In genomic region chr8:56063081-56063480, GRCm38 (mm10) we compare ENCODE assay signal across 8 mouse cellular contexts.
DNase-seq lines count a peak whose midpoint lies in the region; ATAC-seq and TF ChIP-seq lines count a peak whose summit lies in the region.

No protein-coding gene starts in this region.

- no peak; the same call in 1 of the 2 replicates for ATAC-seq in frontal cortex, adult (ENCODE audit: low TSS enrichment)
- ATAC-seq in granulocyte monocyte progenitor cell, adult 5-6 weeks (replicated peaks; ENCODE audit: poor library complexity, severe bottlenecking) = peak; percentile 79

- no peak overlapping the region for H3K4me3 ChIP-seq in left cerebral cortex, adult 2 months

- DNase-seq in frontal cortex, postnatal 36 days (ENCODE audit: low spot score in 2 of 2) = peak; percentile 30 to 43
- DNase-seq in 3T3-L1 (ENCODE audit: low read depth, low spot score) = peak; percentile 60
- peak; percentile 66 for DNase-seq in adrenal gland, postnatal 10 days
- DNase-seq in left cerebral cortex, adult 2 months (ENCODE audit: extremely low spot score in 1 of 2, low spot score in 2 of 2) = peak; percentile 15 to 52
- peak; percentile 10 to 57 for DNase-seq in right cerebral cortex, adult 2 months (ENCODE audit: low spot score in 2 of 2)
- DNase-seq in T-cell, adult 2 months (ENCODE audit: low spot score) = no peak

- intact Hi-C loops in left cerebral cortex, adult 2 months (cut with DNase I) = loop anchor here (1.0 kb wide), 1 partner anchor 423 kb away; no protein-coding TSS in a partner anchor

- no peak overlapping the region for H3K27ac ChIP-seq in left cerebral cortex, adult 2 months

- peak; percentile 82 for TF ChIP-seq CTCF in left cerebral cortex, adult 2 months (IDR thresholded peaks at IDR 0.05)
